Mouse (Mus musculus): ENCODE data around the gene Psmb5.
"Not testable (repeated sequence)": the region's sequence is repeated elsewhere in the genome, so short reads cannot be mapped to it uniquely, and the experiment has no call there.

The Psmb5 gene

GRCm38 (mm10) chr14:54629797-54630196, 12.0 kb upstream of the Psmb5 start:
- DNase-seq: no peak

GRCm38 (mm10) chr14:54628103-54628502, 10.3 kb upstream of the Psmb5 start:
- no peak for DNase-seq

GRCm38 (mm10) chr14:54624976-54625375, 7.2 kb upstream of the Psmb5 start:
- DNase-seq: no peak

GRCm38 (mm10) chr14:54623334-54623733, 5.5 kb upstream of the Psmb5 start:
- no peak for DNase-seq

GRCm38 (mm10) chr14:54621133-54621532, 3.3 kb upstream of the Psmb5 start, which contains the start of gene Psmb11:
TSS of gene Psmb11 (plus strand) at chr14:54621433.
- DNase-seq: no peak

GRCm38 (mm10) chr14:54617152-54617896, 498 bp downstream of the Psmb5 start:
- no peak for DNase-seq

- no peak for DNase-seq
Measured at GRCm38 (mm10) chr14:54616226-54616825, 1.5 kb downstream of the Psmb5 start.

GRCm38 (mm10) chr14:54614130-54614529, 3.7 kb downstream of the Psmb5 start:
- DNase-seq: not testable (repeated sequence)

- DNase-seq: peak; percentile 86
Measured at GRCm38 (mm10) chr14:54610648-54611047, 7.2 kb downstream of the Psmb5 start.

GRCm38 (mm10) chr14:54609962-54610361, 7.9 kb downstream of the Psmb5 start:
- DNase-seq: no peak

GRCm38 (mm10) chr14:54609245-54609644, 8.6 kb downstream of the Psmb5 start:
- no peak for DNase-seq

GRCm38 (mm10) chr14:54607226-54607625, 10.6 kb downstream of the Psmb5 start:
- DNase-seq: no peak

GRCm38 (mm10) chr14:54605752-54606321, 12.0 kb downstream of the Psmb5 start, which contains the start of gene 4931414P19Rik:
TSS of gene 4931414P19Rik (minus strand) at chr14:54605993.
- DNase-seq: peak; percentile 50

- no peak for DNase-seq
Measured at GRCm38 (mm10) chr14:54603686-54604085, 14.1 kb downstream of the Psmb5 start.

GRCm38 (mm10) chr14:54603038-54603654, 14.7 kb downstream of the Psmb5 start:
- peak; percentile 97 for DNase-seq

- no peak for DNase-seq
Measured at GRCm38 (mm10) chr14:54602613-54603012, 15.2 kb downstream of the Psmb5 start.

- DNase-seq: no peak
Measured at GRCm38 (mm10) chr14:54601601-54602000, 16.2 kb downstream of the Psmb5 start.

- no peak for DNase-seq
Measured at GRCm38 (mm10) chr14:54597084-54597483, 20.7 kb downstream of the Psmb5 start.

- peak; percentile 52 for DNase-seq
Measured at GRCm38 (mm10) chr14:54594631-54595414, 23.0 kb downstream of the Psmb5 start.

GRCm38 (mm10) chr14:54594055-54594454, 23.8 kb downstream of the Psmb5 start:
- no peak for DNase-seq

- DNase-seq: no peak
Measured at GRCm38 (mm10) chr14:54592319-54592934, 25.4 kb downstream of the Psmb5 start.

- no peak for DNase-seq
Measured at GRCm38 (mm10) chr14:54591056-54591455, 26.8 kb downstream of the Psmb5 start.

Data from layer of hippocampus, adult 9-11 months (tissue).